Mouse (Mus musculus): ENCODE measurements at regions not wholly inside any gene's neighbourhood (a gene's known extent, or its start where the extent isn't known, plus 50 kb on each side); places are given as distances from the start of the nearest gene placed in this dataset.

- DNase-seq: no peak
These were observed 118.8 kb upstream of the H2al1a start for GRCm38 (mm10) chrX:11180194-11180816.

- DNase-seq: no peak
These were observed 117.2 kb upstream of the H2al1a start for GRCm38 (mm10) chrX:11181855-11182254.

GRCm38 (mm10) chrX:11190851-11191250 is 108.2 kb upstream of the H2al1a start:
- no peak for DNase-seq

- DNase-seq: no peak
These were observed 94.9 kb upstream of the H2al1a start for GRCm38 (mm10) chrX:11204135-11204534.

DNA sequence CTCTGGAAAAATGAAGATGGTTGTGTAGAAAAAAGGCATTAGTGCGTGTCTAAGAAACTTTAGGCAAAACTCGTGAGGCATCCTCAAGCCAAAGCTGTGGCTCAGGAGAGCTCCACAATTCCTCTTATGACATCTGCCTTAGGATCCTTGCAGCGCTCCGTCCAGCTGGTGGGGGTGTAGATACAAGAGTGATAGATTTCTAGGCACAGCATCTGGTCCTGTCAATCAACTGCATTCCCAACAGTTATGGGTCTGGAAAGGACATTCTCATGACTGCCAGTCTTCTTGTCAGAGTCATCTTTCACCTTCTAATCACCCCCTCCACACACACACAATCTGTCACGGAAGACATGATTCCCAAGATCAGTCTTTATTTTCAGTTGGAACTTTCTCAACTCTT is 89.2 kb upstream of the H2al1a start:
- no peak for DNase-seq

DNA sequence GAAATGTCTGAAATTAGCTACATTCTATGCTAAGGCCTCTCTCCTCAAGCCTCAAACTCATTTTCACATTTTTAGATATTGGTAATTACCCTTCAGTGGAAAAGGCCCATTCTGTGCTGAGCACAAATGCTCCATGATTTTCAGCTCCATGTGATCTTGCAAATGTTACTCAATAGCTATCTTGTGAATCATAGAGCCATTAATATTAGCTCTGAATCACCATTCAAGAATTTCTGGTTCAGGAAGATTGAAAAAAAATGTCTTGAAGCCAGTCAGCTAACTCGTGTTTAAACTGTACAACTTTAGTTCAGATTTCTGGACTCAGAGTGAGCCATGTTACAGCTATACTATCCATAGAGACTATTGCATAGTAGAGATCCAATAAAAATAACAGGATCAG is 86.2 kb upstream of the H2al1a start:
- DNase-seq: no peak

GRCm38 (mm10) chrX:11213492-11213891 is 85.6 kb upstream of the H2al1a start:
- peak; percentile 43 for DNase-seq

- DNase-seq: no peak
These were observed 60.0 kb upstream of the H2al1a start for GRCm38 (mm10) chrX:11239066-11239465.

- no peak for DNase-seq
These were observed 53.5 kb upstream of the H2al1a start for GRCm38 (mm10) chrX:11245576-11245975.
